Mouse (Mus musculus): Measurements from ENCODE around the gene Olfr577.

DNA sequence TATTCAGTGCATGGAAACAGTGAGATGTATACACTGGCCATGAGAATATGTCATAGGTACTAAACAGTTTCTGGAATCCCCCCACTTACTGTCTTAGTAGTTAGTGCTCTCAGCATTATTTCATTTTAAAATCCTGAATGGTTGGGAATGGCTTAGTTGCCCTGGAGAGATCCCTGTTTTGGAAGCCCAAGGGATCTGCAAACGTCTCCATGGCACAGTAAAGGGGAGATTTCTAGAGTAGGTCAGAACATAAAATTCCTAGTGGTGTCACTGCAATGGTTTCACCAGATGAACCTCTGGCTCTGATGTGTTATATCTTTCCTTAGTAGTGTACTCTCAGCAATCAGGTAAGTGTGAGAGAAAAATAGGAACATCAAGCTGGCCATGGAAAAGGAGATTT is 51.6 kb downstream of the Olfr577 start, which contains the start of gene Olfr572:
- TF ChIP-seq POLR2A (IDR thresholded peaks at IDR 0.05; ENCODE audit: borderline replicate concordance, control insufficient read depth, low read depth, low read length) (no peak), CTCF (IDR thresholded peaks at IDR 0.05; ENCODE audit: control insufficient read depth, insufficient read depth, low read length) (no peak)
